Mouse (Mus musculus): ENCODE data around the gene Hsd17b7. TPM values are rescaled to one million over a fixed set of nuclear protein-coding genes. Genes with fewer than 3 reads are reported as not detected.

The Hsd17b7 gene
- total and polyA plus RNA-seq, 2 experiments from 2014 or later = 20.9 to 29.0 TPM

DNA sequence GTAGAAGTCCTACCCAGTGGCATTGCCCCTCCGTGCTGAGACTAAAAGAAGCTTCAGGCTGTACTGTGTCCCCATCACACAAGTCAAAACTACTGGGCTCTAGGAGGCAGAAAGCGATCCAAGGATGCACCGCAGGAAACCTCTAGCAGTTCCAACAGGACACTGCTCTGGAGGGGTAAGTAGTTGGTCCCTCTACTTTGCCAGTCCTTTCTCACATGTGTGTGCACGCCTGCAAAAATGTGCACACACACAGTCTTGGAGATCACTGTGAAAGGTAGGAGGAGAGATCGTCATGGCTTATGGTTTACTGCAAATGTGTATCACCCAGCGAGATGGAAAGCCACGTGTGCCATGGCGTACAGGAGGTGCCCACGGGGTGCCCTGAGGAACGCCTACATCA lies 16.4 kb downstream of the Hsd17b7 start:
- Histone ChIP-seq H3K4me2 (ENCODE audit: low read depth) (no peak overlapping the region), H3K27me3 (ENCODE audit: insufficient read depth, low read length) (no peaks in the 10 kb centered on the region), H3K4me1 (ENCODE audit: insufficient read depth) (no peaks in the 10 kb centered on the region), H3K36me3 (ENCODE audit: insufficient read depth) (peaks cover 43% of the 10 kb centered on the region), H3K9ac (no peak overlapping the region), H3K4me3 (ENCODE audit: low read depth, low read length) (no peak overlapping the region), H3K27ac (ENCODE audit: low read depth, low read length) (no peak overlapping the region), H3K9me3 (ENCODE audit: low read length) (no peaks in the 10 kb centered on the region)
- ATAC-seq (no peak), DNase-seq (no peak)
- 97% methylated on average over 10 of the region's 10 CpGs for WGBS
- TF ChIP-seq CTCF (IDR thresholded peaks at IDR 0.05; ENCODE audit: low read depth) = no peak

DNA sequence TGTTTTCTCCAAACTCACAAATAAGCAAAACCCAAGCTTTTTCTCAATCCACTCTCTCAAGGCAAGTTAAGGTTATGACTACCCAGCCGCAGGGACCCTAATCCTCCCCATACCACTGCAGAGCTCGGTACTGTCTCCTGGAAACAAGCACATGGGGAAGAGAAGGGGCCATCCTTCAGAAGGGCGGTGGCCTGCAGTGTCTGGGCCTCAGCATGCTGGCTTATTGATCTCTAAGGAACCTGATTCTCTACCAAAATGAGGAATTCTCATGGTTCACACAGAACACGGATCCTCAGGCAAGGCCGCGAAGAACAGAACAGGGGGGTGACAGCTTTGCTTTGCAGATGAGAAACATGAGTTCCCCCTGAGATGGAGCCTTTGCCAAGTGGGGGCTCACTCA lies 17.5 kb downstream of the Hsd17b7 start:
- Histone ChIP-seq H3K36me3 (ENCODE audit: insufficient read depth) (peaks cover 37% of the 10 kb centered on the region), H3K4me2 (ENCODE audit: low read depth) (no peak overlapping the region), H3K9ac (no peak overlapping the region), H3K4me3 (ENCODE audit: low read depth, low read length) (no peak overlapping the region), H3K27me3 (ENCODE audit: insufficient read depth, low read length) (no peaks in the 10 kb centered on the region), H3K27ac (ENCODE audit: low read depth, low read length) (no peak overlapping the region), H3K9me3 (ENCODE audit: low read length) (no peaks in the 10 kb centered on the region), H3K4me1 (ENCODE audit: insufficient read depth) (no peaks in the 10 kb centered on the region)
- 96% methylated on average over 6 of the region's 6 CpGs for WGBS
- TF ChIP-seq CTCF (IDR thresholded peaks at IDR 0.05; ENCODE audit: low read depth) = no peak
- no peak for ATAC-seq
- DNase-seq = no peak

DNA sequence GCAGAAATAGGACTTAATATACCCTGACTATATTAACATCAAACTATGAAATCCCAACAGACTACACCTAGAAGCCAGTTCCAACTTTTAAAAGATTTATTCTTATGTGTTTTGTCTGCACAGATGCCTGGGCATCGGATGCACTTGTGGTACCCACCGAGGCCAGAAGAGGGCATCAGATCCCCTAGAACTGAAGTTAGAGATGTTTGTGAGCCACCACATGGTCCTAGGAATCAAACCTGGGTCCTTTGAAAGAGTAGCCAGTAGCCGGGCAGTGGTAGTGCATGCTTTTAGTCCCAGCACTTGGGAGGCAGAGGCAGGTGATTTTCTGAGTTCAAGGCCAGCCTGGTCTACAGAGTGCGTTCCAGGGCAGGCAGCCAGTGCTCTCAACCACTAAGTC lies 18.4 kb downstream of the Hsd17b7 start:
- no peak for ATAC-seq
- Histone ChIP-seq H3K9me3 (ENCODE audit: low read length) (no peaks in the 10 kb centered on the region), H3K27me3 (ENCODE audit: insufficient read depth, low read length) (no peaks in the 10 kb centered on the region), H3K4me2 (ENCODE audit: low read depth) (no peak overlapping the region), H3K9ac (no peak overlapping the region), H3K4me1 (ENCODE audit: insufficient read depth) (no peaks in the 10 kb centered on the region), H3K4me3 (ENCODE audit: low read depth, low read length) (no peak overlapping the region), H3K36me3 (ENCODE audit: insufficient read depth) (peaks cover 28% of the 10 kb centered on the region), H3K27ac (ENCODE audit: low read depth, low read length) (no peak overlapping the region)
- peak; percentile 29; the same call in 1 of the 2 replicates for TF ChIP-seq CTCF (IDR thresholded peaks at IDR 0.05; ENCODE audit: low read depth)
- DNase-seq = no peak
- WGBS = 95% methylated on average over 4 of the region's 4 CpGs

DNA sequence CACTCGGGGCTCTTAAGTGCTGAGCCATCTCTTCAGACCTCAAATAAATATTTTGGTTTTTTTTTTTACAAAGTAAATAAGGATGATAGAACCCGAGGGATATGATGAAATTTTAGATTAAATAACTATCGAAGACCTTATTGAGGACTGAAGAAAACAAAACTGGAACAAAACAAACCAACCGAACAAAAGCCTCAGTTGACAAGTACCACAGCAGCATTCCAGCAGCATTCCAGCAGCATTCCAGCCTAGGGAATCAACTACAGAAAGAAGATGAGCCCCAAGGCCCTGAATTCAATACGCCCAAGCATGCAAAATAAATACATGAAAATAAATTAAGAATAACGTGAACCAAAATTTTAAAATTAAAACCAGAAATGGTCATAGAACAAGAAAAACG lies 19.1 kb downstream of the Hsd17b7 start:
- no peak for TF ChIP-seq CTCF (IDR thresholded peaks at IDR 0.05; ENCODE audit: low read depth)
- Histone ChIP-seq H3K4me3 (ENCODE audit: low read depth, low read length) (no peak overlapping the region), H3K36me3 (ENCODE audit: insufficient read depth) (peaks cover 21% of the 10 kb centered on the region), H3K27me3 (ENCODE audit: insufficient read depth, low read length) (no peaks in the 10 kb centered on the region), H3K9ac (no peak overlapping the region), H3K27ac (ENCODE audit: low read depth, low read length) (no peak overlapping the region), H3K4me1 (ENCODE audit: insufficient read depth) (no peaks in the 10 kb centered on the region), H3K4me2 (ENCODE audit: low read depth) (no peak overlapping the region), H3K9me3 (ENCODE audit: low read length) (no peaks in the 10 kb centered on the region)
- no peak for DNase-seq
- no peak for ATAC-seq
- WGBS = 81% methylated on average over 7 of the region's 7 CpGs

DNA sequence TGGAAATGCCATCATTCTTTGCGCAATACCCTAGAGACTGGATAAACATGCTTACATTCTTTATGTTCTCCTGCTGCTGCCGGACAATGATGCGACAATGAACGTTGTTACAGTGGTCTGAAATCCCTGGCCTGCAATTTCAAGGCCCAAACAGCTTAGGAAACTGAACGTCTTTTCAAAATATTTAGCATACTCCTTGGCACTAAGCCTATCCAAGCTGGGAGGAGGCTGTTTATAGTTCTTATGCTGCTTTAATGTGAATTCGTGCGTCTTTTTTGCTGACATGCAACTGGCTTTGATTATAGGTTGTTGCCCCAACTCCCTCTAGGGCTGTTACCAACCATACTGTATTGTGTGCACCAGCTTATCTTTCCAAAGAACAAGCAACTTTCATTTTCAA lies 20.2 kb downstream of the Hsd17b7 start:
- H3K4me3 ChIP-seq (ENCODE audit: low read depth, low read length) = no peak overlapping the region
- peaks cover 14% of the 10 kb centered on the region for H3K36me3 ChIP-seq (ENCODE audit: insufficient read depth)
- no peak overlapping the region for H3K27ac ChIP-seq (ENCODE audit: low read depth, low read length)
- no peak for DNase-seq
- H3K4me2 ChIP-seq (ENCODE audit: low read depth) = no peak overlapping the region
- ATAC-seq = no peak; the same call in 1 of the 2 replicates
- TF ChIP-seq CTCF (IDR thresholded peaks at IDR 0.05; ENCODE audit: low read depth) = no peak
- no peaks in the 10 kb centered on the region for H3K4me1 ChIP-seq (ENCODE audit: insufficient read depth)
- H3K9me3 ChIP-seq (ENCODE audit: low read length) = no peaks in the 10 kb centered on the region
- WGBS = 68% methylated on average over 7 of the region's 7 CpGs
- H3K9ac ChIP-seq = no peak overlapping the region
- H3K27me3 ChIP-seq (ENCODE audit: insufficient read depth, low read length) = no peaks in the 10 kb centered on the region

DNA sequence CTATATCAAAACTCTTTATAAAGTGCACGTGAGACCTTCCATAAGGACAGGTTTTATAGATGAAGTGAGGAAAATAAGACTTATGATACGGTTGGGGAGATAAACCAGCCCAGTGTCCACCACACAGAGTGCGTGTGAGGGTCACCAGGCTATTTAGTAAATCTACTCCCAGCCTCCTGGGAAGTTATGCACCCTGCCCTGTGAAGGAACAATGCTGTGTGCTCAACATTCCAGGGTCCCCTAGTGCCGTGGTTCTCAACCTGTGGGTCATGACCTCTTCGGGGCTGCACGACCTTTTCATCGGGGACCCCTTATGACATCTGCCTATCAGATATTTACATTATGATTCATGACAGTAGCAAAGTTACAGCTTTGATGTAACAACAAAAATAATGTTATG lies 20.8 kb downstream of the Hsd17b7 start:
- Histone ChIP-seq H3K27me3 (ENCODE audit: insufficient read depth, low read length) (no peaks in the 10 kb centered on the region), H3K4me2 (ENCODE audit: low read depth) (no peak overlapping the region), H3K9ac (no peak overlapping the region), H3K9me3 (ENCODE audit: low read length) (no peaks in the 10 kb centered on the region), H3K36me3 (ENCODE audit: insufficient read depth) (peaks cover 10% of the 10 kb centered on the region), H3K4me1 (ENCODE audit: insufficient read depth) (no peaks in the 10 kb centered on the region), H3K27ac (ENCODE audit: low read depth, low read length) (no peak overlapping the region), H3K4me3 (ENCODE audit: low read depth, low read length) (no peak overlapping the region)
- ATAC-seq = no peak
- WGBS = 84% methylated on average over 7 of the region's 7 CpGs
- DNase-seq = no peak
- no peak for TF ChIP-seq CTCF (IDR thresholded peaks at IDR 0.05; ENCODE audit: low read depth)

DNA sequence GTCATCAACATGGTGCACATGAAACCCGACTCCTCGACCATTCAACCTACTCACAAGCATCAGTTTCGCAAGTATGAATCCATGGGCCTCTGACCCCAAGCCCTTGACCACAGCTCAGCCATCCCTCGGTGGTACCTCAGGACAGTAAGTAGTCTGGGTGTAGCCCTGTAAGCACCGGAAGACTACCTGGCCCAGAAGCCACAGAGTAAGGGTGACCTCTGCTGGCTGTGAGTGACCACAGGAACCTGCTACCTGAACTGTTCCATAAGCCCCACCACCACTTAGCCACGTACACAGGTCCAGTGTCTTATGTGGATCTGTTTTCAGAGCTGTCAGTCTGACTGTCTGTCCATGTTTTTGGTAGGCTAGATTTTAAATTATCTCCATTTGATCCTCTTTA lies 21.4 kb downstream of the Hsd17b7 start:
- WGBS = 79% methylated on average over 6 of the region's 6 CpGs
- ATAC-seq (no peak), DNase-seq (no peak)
- no peak for TF ChIP-seq CTCF (IDR thresholded peaks at IDR 0.05; ENCODE audit: low read depth)
- no peak overlapping the region for H3K9ac ChIP-seq
- H3K27me3 ChIP-seq (ENCODE audit: insufficient read depth, low read length) = no peaks in the 10 kb centered on the region
- no peak overlapping the region for H3K4me2 ChIP-seq (ENCODE audit: low read depth)
- no peaks in the 10 kb centered on the region for H3K9me3 ChIP-seq (ENCODE audit: low read length)
- H3K4me3 ChIP-seq (ENCODE audit: low read depth, low read length) = no peak overlapping the region
- no peak overlapping the region for H3K27ac ChIP-seq (ENCODE audit: low read depth, low read length)
- H3K36me3 ChIP-seq (ENCODE audit: insufficient read depth) = peaks cover 3% of the 10 kb centered on the region; the same call in 1 of the 2 replicates
- H3K4me1 ChIP-seq (ENCODE audit: insufficient read depth) = no peaks in the 10 kb centered on the region

DNA sequence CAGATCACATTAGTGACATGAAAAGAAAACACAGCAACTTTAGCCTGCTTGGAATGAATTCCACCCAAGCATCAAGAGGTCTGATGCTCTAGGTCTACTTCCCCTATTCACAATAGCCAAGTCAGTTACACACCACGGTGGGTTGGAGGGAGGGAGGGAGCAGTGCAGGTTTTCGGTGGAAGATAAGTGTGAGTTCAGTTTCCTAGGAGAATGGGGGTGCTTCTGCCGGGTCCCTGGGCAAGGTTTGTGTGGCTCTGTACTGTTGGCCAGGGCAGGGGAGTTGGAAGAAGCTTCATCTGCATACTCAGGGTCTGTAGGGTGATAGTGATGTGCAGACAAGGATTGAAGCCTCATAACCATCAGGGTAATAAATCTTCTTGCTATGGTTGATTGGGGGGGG lies 23.0 kb downstream of the Hsd17b7 start:
- H3K4me1 ChIP-seq (ENCODE audit: insufficient read depth) = no peaks in the 10 kb centered on the region
- no peak for ATAC-seq
- H3K9me3 ChIP-seq (ENCODE audit: low read length) = no peaks in the 10 kb centered on the region
- H3K4me3 ChIP-seq (ENCODE audit: low read depth, low read length) = no peak overlapping the region
- TF ChIP-seq CTCF (IDR thresholded peaks at IDR 0.05; ENCODE audit: low read depth) = no peak
- WGBS = 84% methylated on average over 3 of the region's 3 CpGs
- no peak overlapping the region for H3K4me2 ChIP-seq (ENCODE audit: low read depth)
- H3K27ac ChIP-seq (ENCODE audit: low read depth, low read length) = no peak overlapping the region
- H3K27me3 ChIP-seq (ENCODE audit: insufficient read depth, low read length) = no peaks in the 10 kb centered on the region
- no peaks in the 10 kb centered on the region for H3K36me3 ChIP-seq (ENCODE audit: insufficient read depth)
- no peak for DNase-seq
- no peak overlapping the region for H3K9ac ChIP-seq
